Mouse (Mus musculus) spleen, adult 12 weeks (tissue): ENCODE measurements around the gene Gtf3c4.

ENCODE experiments used
- DNase-seq: peaks from one replicate; pipeline ENCODE4 v3.0.0; 2022; ENCODE audit warnings: low spot score

Gene Gtf3c4

GRCm38 (mm10) chr2:28799575-28799974 is 40.6 kb downstream of the Gtf3c4 start:
- no peak for DNase-seq

GRCm38 (mm10) chr2:28798390-28798789 is 41.8 kb downstream of the Gtf3c4 start:
- no peak for DNase-seq

GRCm38 (mm10) chr2:28797490-28798106 is 42.6 kb downstream of the Gtf3c4 start:
- DNase-seq: no peak

- no peak for DNase-seq
Observed at GRCm38 (mm10) chr2:28796298-28796697, 43.9 kb downstream of the Gtf3c4 start.

GRCm38 (mm10) chr2:28794623-28795022 is 45.5 kb downstream of the Gtf3c4 start:
- DNase-seq: no peak

GRCm38 (mm10) chr2:28792931-28793610 is 47.1 kb downstream of the Gtf3c4 start:
- DNase-seq: no peak

GRCm38 (mm10) chr2:28787067-28787619 is 53.0 kb downstream of the Gtf3c4 start:
- DNase-seq: no peak

- no peak for DNase-seq
Observed at GRCm38 (mm10) chr2:28786355-28787066, 53.6 kb downstream of the Gtf3c4 start.

GRCm38 (mm10) chr2:28781310-28781709 is 58.9 kb downstream of the Gtf3c4 start:
- DNase-seq: no peak

- DNase-seq: no peak
Observed at GRCm38 (mm10) chr2:28780001-28780782, 60.0 kb downstream of the Gtf3c4 start.

GRCm38 (mm10) chr2:28776728-28777127 is 63.4 kb downstream of the Gtf3c4 start:
- DNase-seq: no peak

GRCm38 (mm10) chr2:28774073-28774472 is 66.1 kb downstream of the Gtf3c4 start:
- DNase-seq: no peak
